Mouse (Mus musculus) heart, embryonic 11.5 days (tissue): Measurements from ENCODE around the gene Neurog1. TPM values are rescaled to one million over a fixed set of nuclear protein-coding genes. Genes with fewer than 3 reads are reported as not detected.

Experiments
- ATAC-seq: fragments of 200-750 bp; cut with Nextera tagmentation; replicated peaks from 2 replicates; pipeline ENCODE4 v1.8.0; 2017; ENCODE audit warnings: moderate library complexity; ENCODE audit not compliant: insufficient number of reproducible peaks, low FRiP score, low TSS enrichment
- H3K27ac ChIP-seq: fragments of 300-500 bp; sonication (generic); 2 replicates; pipeline ENCODE4 v1.5.1; 2014; ENCODE audit warnings: mild to moderate bottlenecking, low read depth, low read length
- H3K27me3 ChIP-seq: fragments of 300-500 bp; sonication (generic); 2 replicates; pipeline ENCODE4 v1.6.1; 2014; ENCODE audit warnings: mild to moderate bottlenecking, low read length, mixed read lengths; ENCODE audit not compliant: control insufficient read depth, insufficient read depth
- H3K36me3 ChIP-seq: fragments of 300-500 bp; sonication (generic); 2 replicates; pipeline ENCODE4 v1.6.1; 2014; ENCODE audit warnings: mild to moderate bottlenecking, low read length, moderate library complexity, mixed read lengths; ENCODE audit not compliant: control insufficient read depth, insufficient read depth
- H3K4me1 ChIP-seq: fragments of 300-500 bp; sonication (generic); 2 replicates; pipeline ENCODE4 v1.6.1; 2014; ENCODE audit warnings: low read length; ENCODE audit not compliant: control insufficient read depth, insufficient read depth
- H3K4me2 ChIP-seq: fragments of 300-500 bp; sonication (generic); 2 replicates; pipeline ENCODE4 v1.6.1; 2014; ENCODE audit warnings: mild to moderate bottlenecking, moderate library complexity
- H3K4me3 ChIP-seq: fragments of 300-500 bp; sonication (generic); 2 replicates; pipeline ENCODE4 v1.5.1; 2014; ENCODE audit warnings: low read depth, low read length
- H3K9ac ChIP-seq: fragments of 300-500 bp; sonication (generic); 2 replicates; pipeline ENCODE4 v1.6.1; 2014; ENCODE audit warnings: mild to moderate bottlenecking, low read depth, low read length, moderate library complexity
- H3K9me3 ChIP-seq: fragments of 300-500 bp; sonication (generic); replicated peaks from 2 replicates; pipeline ENCODE4 v1.6.1; 2016; ENCODE audit warnings: low read length; ENCODE audit not compliant: control insufficient read depth
- WGBS: fragments of 180-500 bp; shearing (Covaris S2); extraction: QIAGEN DNeasy Blood & Tissue Kit; methylation state at CpG from one replicate; pipeline ENCODE4 v1.1.7; 2014; ENCODE audit not compliant: insufficient replicate concordance; 5-methylcytosine and 5-hydroxymethylcytosine counted together
- polyA plus RNA-seq: library from polyadenylated mRNA; unstranded; fragments of >200 nt; fragmentation: Nextera tagmentation; extraction: Ambion mirVana; gene quantifications from 2 replicates; pipeline ENCODE4 v1.2.1, GENCODE M21; 2014

The Neurog1 gene
- polyA plus RNA-seq, 1 experiment from 2014 or later: 0.09 TPM

DNA sequence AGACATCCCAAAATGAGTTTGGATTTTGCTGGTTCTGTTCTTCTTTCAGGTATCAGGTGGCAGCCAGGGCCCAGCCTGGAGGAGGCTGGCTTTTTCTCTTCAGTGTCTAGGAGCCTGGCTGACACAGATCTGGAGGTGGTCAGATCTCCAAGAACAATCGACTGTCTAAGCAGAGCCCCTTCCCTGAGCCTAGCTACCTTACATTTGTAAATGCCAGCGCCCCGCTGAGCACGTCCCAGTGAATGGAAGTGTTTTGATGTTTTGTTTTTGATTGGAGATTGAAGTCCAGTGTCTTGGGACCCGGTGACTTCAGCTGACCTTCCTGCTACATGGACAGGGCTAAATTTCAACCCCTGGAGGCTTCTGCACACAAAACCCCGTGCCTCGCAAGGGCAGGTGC, 15.8 kb downstream of the Neurog1 start:
- H3K4me1 ChIP-seq: no peaks in the 10 kb centered on the region
- H3K27me3 ChIP-seq: peaks cover 32% of the 10 kb centered on the region
- 24% methylated on average over 7 of the region's 7 CpGs for WGBS
- no peak overlapping the region for H3K4me2 ChIP-seq
- H3K4me3 ChIP-seq: no peak overlapping the region
- no peak for ATAC-seq
- no peaks in the 10 kb centered on the region for H3K9me3 ChIP-seq
- H3K27ac ChIP-seq: no peak overlapping the region
- no peak overlapping the region for H3K9ac ChIP-seq
- no peaks in the 10 kb centered on the region for H3K36me3 ChIP-seq

DNA sequence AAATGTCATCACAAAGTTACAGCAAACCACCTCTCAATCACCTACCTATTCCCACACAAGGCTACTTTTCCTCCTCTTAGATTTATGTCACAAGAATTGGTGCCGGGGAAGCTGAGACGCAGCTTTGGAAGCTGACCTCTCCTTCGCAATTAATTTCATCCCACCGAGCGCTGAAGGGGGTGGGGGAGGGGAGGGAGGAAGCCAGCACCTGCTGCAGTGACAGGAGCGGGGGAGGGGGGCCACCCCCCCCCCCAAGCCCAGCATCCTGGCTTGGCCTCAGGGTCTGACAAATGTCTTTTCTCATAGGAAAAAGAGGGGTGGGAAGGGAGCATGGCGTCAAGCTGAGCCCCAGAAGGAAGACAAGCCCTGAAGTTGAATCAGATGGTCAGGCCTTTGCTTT, 23.2 kb downstream of the Neurog1 start:
- Histone ChIP-seq H3K4me3 (no peak overlapping the region), H3K27me3 (peaks cover 68% of the 10 kb centered on the region), H3K9ac (no peak overlapping the region), H3K4me2 (no peak overlapping the region), H3K4me1 (no peaks in the 10 kb centered on the region), H3K9me3 (no peaks in the 10 kb centered on the region), H3K27ac (no peak overlapping the region), H3K36me3 (no peaks in the 10 kb centered on the region)
- ATAC-seq: no peak
- 21% methylated on average over 7 of the region's 7 CpGs for WGBS

DNA sequence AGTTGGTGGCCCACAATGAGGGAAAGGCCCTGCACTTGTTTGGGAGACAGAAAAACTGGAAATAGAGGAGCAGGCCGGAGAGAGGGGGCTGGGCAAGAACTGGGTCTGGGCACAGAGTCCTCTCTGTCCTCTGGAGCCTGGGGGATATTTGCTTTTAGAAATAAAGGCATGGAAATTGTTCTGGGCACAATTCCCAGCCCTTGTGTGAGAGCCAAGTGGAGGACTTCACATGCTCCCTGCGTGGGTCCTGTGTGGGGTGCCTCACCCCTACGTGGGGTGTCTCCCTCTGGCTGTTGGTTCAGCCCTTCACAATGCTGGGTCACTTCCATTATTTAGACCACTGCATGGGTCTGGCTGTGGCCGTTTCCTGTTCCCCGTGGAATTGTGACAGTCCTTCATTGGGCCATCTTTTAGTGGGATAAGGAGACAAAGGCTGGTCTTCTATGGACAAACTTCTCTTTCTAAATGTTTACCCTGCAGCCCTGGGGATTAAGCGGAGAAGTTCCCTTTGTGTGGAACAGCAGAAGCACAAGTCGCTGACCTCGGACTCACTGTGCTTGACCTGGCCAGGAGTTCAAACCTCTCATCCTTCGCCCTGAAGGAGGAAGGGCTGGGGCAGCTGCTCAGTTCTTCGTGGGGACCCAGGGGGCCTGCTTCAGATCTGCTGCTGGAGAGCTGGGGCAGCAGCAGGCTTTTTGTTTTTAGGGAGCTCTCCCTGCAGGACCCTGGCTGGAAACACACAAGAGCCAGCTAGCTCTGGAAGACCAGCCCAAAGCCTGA, 25.6 kb downstream of the Neurog1 start:
- peaks cover 8% of the 10 kb centered on the region; the same call in 1 of the 2 replicates for H3K4me1 ChIP-seq
- no peaks in the 10 kb centered on the region for H3K9me3 ChIP-seq
- no peak for ATAC-seq
- no peak overlapping the region for H3K9ac ChIP-seq
- no peaks in the 10 kb centered on the region for H3K36me3 ChIP-seq
- H3K4me2 ChIP-seq: no peak overlapping the region
- peaks cover 91% of the 10 kb centered on the region for H3K27me3 ChIP-seq
- H3K4me3 ChIP-seq: no peak overlapping the region
- 34% methylated on average over 10 of the region's 10 CpGs for WGBS
- no peak overlapping the region for H3K27ac ChIP-seq

DNA sequence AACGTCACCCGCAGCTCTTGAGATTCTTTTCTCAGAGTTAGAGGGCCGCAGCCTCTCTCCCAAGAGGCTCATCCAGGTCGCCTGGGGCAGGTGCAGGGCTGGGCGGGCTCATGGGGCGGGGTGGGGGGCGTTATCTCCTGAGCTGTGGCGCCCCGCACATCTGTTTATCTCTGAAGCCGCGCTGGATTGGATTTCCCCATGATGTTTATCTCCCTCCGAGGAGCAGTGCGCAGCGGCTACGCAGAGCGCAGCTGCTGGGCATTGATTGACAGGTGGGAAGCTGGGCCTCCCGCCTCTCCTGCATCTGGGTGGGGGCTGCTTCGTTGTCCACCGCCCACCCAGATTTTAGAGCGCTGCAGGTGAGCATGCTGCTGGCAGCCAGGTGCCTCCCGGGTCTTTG, 28.3 kb downstream of the Neurog1 start:
- H3K36me3 ChIP-seq: no peaks in the 10 kb centered on the region
- H3K4me2 ChIP-seq: no peak overlapping the region
- no peak overlapping the region for H3K4me3 ChIP-seq
- H3K9me3 ChIP-seq: no peaks in the 10 kb centered on the region
- H3K27me3 ChIP-seq: peaks cover 91% of the 10 kb centered on the region
- WGBS: 3% methylated on average over 21 of the region's 21 CpGs
- ATAC-seq: no peak
- H3K9ac ChIP-seq: no peak overlapping the region
- peaks cover 12% of the 10 kb centered on the region; the same call in 1 of the 2 replicates for H3K4me1 ChIP-seq
- no peak overlapping the region for H3K27ac ChIP-seq

DNA sequence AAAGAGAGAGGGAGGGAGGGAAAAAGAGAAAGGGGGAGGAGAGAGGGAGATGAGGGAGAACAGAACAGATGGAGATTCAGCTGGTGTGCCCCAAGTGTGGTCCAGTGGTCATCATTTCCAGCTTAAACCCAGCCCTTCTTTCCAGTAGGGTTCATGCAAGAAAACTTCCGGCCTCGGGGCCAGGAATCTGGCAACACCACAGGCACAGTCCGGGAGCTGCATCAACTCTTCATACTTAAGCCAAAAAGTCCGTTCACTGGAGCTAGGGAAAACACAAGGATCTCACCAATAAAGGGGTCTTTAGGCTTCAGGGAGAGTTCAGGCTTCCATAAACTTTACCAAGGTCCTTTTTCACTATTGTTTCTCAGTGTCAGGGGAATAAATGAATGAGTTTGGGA, 29.1 kb downstream of the Neurog1 start:
- Histone ChIP-seq H3K27ac (no peak overlapping the region), H3K36me3 (no peaks in the 10 kb centered on the region), H3K9me3 (no peaks in the 10 kb centered on the region), H3K4me3 (peak overlapping the region; percentile 35; the same call in 1 of the 2 replicates), H3K27me3 (peaks cover 88% of the 10 kb centered on the region), H3K4me2 (no peak overlapping the region; the same call in 1 of the 2 replicates), H3K9ac (no peak overlapping the region), H3K4me1 (peaks cover 12% of the 10 kb centered on the region; the same call in 1 of the 2 replicates)
- no peak for ATAC-seq
- WGBS: 9% methylated on average over 4 of the region's 4 CpGs

DNA sequence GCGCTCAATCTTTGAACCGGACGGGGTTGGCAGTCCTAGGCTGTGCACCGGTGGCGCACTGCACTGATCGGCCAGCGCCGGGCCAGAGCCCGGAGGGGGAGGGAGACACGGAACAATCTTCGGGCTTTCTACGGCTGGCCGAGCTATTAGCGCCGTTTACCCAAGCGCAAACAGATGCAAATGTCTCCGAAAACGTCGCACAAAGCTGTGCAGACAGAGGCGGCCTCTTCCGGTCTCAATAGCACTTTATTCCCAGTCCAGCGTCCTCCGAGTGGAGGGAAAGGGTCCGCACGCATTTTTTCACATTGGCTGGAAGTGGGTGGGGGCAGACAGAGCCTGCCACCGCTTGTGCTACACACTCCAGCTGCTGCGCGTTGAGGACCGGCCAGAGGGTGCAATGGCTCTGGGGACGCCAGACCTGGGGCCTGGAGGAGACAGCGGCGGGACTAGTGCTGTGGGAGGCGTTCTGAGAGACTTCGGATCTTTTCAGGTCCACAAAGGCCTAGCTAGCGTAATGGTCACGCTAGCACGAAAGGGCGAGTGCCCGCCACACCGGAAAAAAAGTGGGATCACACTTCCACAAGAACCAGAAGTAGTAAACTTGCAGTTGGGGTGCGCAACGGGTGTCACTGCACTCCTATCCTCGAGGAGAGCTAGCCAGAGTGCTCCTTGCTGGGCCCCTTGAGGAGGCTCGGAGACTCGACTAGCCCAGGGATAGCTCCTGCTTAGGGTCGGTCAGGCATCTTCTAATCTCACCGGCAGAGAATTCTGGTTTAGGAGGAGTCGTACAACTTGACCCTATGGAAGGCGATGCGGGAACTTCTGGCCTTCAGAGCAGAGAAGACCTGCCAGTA, 29.7 kb downstream of the Neurog1 start:
- Histone ChIP-seq H3K36me3 (no peaks in the 10 kb centered on the region), H3K4me3 (peak overlapping the region; percentile 35), H3K27me3 (peaks cover 82% of the 10 kb centered on the region), H3K4me1 (peaks cover 12% of the 10 kb centered on the region; the same call in 1 of the 2 replicates), H3K9ac (0 out of 2 replicates have a peak overlapping the region, but pooled peaks have one; percentile 28), H3K9me3 (no peaks in the 10 kb centered on the region), H3K4me2 (peak overlapping the region; percentile 77), H3K27ac (no peak overlapping the region)
- under 1% methylated on average over 50 of the region's 50 CpGs for WGBS
- no peak for ATAC-seq

DNA sequence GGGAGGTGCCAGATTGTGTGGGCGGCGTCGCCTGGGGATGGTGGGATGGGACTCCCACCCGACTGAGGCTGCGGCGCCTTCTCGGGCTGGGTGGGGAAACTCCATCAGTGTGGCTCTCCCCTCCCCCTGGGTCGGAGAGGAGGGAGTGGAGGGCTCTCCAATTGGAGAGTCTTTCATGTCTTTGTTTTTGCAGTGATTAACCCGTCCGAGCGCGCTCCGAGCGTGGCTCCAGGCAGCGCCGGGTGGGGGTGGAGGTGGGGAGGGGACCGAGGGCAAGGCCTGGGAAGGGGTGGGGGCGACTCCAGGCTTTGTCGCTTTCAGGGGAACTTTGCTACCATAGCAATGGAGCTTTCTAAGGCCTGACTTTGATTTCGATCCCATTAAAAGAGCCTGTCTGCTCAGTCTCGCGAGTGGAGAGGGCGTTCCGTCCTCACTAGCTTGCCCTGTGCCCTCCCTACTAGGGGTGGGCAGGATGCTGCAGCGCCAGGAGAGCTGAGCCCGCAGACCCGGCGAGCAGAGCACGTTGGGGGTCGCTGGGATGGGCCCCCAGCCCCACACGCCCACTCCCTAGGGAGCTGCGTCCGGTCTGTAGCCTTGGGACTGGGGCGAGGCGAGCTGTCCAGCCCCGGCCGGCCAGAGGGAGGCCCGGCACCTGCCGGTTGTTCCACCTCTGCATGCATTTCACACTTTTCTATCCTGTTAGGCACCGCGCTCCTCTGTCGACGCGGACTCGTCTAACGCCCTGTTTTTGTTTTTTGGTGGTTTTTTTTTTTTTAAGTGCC, 30.6 kb downstream of the Neurog1 start:
- WGBS: under 1% methylated on average over 45 of the region's 46 CpGs
- Histone ChIP-seq H3K27ac (no peak overlapping the region), H3K4me3 (peak overlapping the region; percentile 35), H3K9me3 (no peaks in the 10 kb centered on the region), H3K9ac (peak overlapping the region; percentile 31; the same call in 1 of the 2 replicates), H3K36me3 (no peaks in the 10 kb centered on the region), H3K4me2 (peak overlapping the region; percentile 77), H3K27me3 (peaks cover 78% of the 10 kb centered on the region), H3K4me1 (peaks cover 12% of the 10 kb centered on the region; the same call in 1 of the 2 replicates)
- 0 out of 2 replicates have a peak, but pooled peaks have one; percentile 26 for ATAC-seq

DNA sequence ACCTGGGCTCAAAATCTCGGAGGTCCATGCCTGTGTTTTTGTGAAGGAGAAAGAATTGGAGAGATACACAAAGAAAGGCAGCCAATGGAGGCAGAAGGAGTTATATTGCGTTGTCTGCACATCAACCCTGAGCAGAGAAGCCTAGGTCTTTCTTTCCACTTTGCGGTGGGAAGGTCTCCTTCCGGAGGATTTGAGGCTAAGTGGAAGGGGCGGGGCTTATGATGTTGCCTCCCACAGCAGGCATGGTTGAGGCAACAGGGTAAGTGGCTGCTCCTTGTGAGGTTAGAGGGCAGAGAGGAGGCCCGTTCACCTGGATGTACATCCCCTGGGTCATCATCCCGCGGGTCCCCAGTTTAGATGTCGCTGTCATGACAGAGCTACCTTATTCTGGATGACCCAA, 32.7 kb downstream of the Neurog1 start:
- H3K4me3 ChIP-seq: no peak overlapping the region
- no peaks in the 10 kb centered on the region for H3K36me3 ChIP-seq
- no peak for ATAC-seq
- H3K9ac ChIP-seq: no peak overlapping the region
- 61% methylated on average over 9 of the region's 9 CpGs for WGBS
- H3K27ac ChIP-seq: no peak overlapping the region
- no peaks in the 10 kb centered on the region for H3K9me3 ChIP-seq
- peaks cover 72% of the 10 kb centered on the region for H3K27me3 ChIP-seq
- peaks cover 12% of the 10 kb centered on the region; the same call in 1 of the 2 replicates for H3K4me1 ChIP-seq
- H3K4me2 ChIP-seq: no peak overlapping the region
